Mouse (Mus musculus): ENCODE measurements around the gene Serpina5. TPM values are rescaled to one million over a fixed set of nuclear protein-coding genes. Genes with fewer than 3 reads are reported as not detected.

The Serpina5 gene
- polyA plus RNA-seq, 1 experiment from 2014 or later = not detected

Other genes starting within 250 kb of the Serpina5 start
- gene Serpina1a, start 237.6 kb upstream of the Serpina5 start, polyA plus RNA-seq (2014; fragmentation: Nextera tagmentation; extraction: Ambion mirVana) = not detected in 2 replicates
- not detected in 2 replicates for gene Serpina1c, start 196.2 kb upstream of the Serpina5 start, polyA plus RNA-seq (2014; fragmentation: Nextera tagmentation; extraction: Ambion mirVana)
- not detected in 2 replicates for gene Serpina1e, start 142.1 kb upstream of the Serpina5 start, polyA plus RNA-seq (2014; fragmentation: Nextera tagmentation; extraction: Ambion mirVana)
- not detected in 2 replicates for gene Serpina11, start 111.2 kb upstream of the Serpina5 start, polyA plus RNA-seq (2014; fragmentation: Nextera tagmentation; extraction: Ambion mirVana)
- not detected in 2 replicates for gene Serpina9, start 87.4 kb upstream of the Serpina5 start, polyA plus RNA-seq (2014; fragmentation: Nextera tagmentation; extraction: Ambion mirVana)
- gene Serpina12, start 56.7 kb upstream of the Serpina5 start, polyA plus RNA-seq (2014; fragmentation: Nextera tagmentation; extraction: Ambion mirVana) = not detected in 2 replicates
- gene Serpina3a, start 11.6 kb downstream of the Serpina5 start, polyA plus RNA-seq (2014; fragmentation: Nextera tagmentation; extraction: Ambion mirVana) = not detected in 2 replicates
- gene Serpina3b, start 26.9 kb downstream of the Serpina5 start, polyA plus RNA-seq (2014; fragmentation: Nextera tagmentation; extraction: Ambion mirVana) = not detected in 2 replicates
- not detected in 2 replicates for gene Serpina3c, start 52.8 kb downstream of the Serpina5 start, polyA plus RNA-seq (2014; fragmentation: Nextera tagmentation; extraction: Ambion mirVana)
- gene Serpina3f, start 113.4 kb downstream of the Serpina5 start, polyA plus RNA-seq (2014; fragmentation: Nextera tagmentation; extraction: Ambion mirVana) = 0.28 and 0.37 TPM in 2 replicates
- gene Serpina3g, start 135.1 kb downstream of the Serpina5 start, polyA plus RNA-seq (2014; fragmentation: Nextera tagmentation; extraction: Ambion mirVana) = 0.14 and 0.47 TPM in 2 replicates
- gene Serpina3i, start 162.0 kb downstream of the Serpina5 start, polyA plus RNA-seq (2014; fragmentation: Nextera tagmentation; extraction: Ambion mirVana) = 0.40 TPM in 1 of 2 replicates, not detected in the other
- not detected in 2 replicates for gene Serpina3j, start 213.4 kb downstream of the Serpina5 start, polyA plus RNA-seq (2014; fragmentation: Nextera tagmentation; extraction: Ambion mirVana)
- not detected in 2 replicates for gene Serpina3k, start 237.4 kb downstream of the Serpina5 start, polyA plus RNA-seq (2014; fragmentation: Nextera tagmentation; extraction: Ambion mirVana)
- not detected in 2 replicates for gene Serpina3m, start 237.4 kb downstream of the Serpina5 start, polyA plus RNA-seq (2014; fragmentation: Nextera tagmentation; extraction: Ambion mirVana)

All from hindbrain, embryonic 11.5 days (tissue).